Mouse (Mus musculus) CH12.LX (cell line): ENCODE results near the gene Fndc4. TPM values are rescaled to one million over a fixed set of nuclear protein-coding genes. Genes with fewer than 3 reads are reported as not detected.

ENCODE experiments used
- DNase-seq: peaks from one replicate; pipeline ENCODE4 v3.0.0-alpha.2; 2013; ENCODE audit errors: extremely low read depth
- H3K27ac ChIP-seq: 2 replicates; pipeline ENCODE4 v1.5.1; 2012; ENCODE audit warnings: low read depth, mild to moderate bottlenecking, control low read depth, moderate library complexity; ENCODE audit not compliant: insufficient read depth
- H3K27me3 ChIP-seq: replicated peaks from 2 replicates; pipeline ENCODE3; 2012; ENCODE audit warnings: inconsistent platforms
- H3K36me3 ChIP-seq, 2 experiments: replicated peaks in 1 of 2; 2 replicates each; pipeline versions ENCODE3 to v1.6.1; 2012; ENCODE audit warnings: inconsistent platforms in 1 of 2, low read length in 1 of 2, mild to moderate bottlenecking in 1 of 2, mixed read lengths in 1 of 2, moderate library complexity in 1 of 2; ENCODE audit not compliant: control insufficient read depth in 1 of 2, insufficient read depth in 1 of 2
- H3K4me1 ChIP-seq, 2 experiments: 2 replicates each; pipeline ENCODE4 v1.6.1; 2012; ENCODE audit warnings: inconsistent platforms in 1 of 2, moderate library complexity in 1 of 2; ENCODE audit not compliant: insufficient read depth in 2 of 2, control insufficient read depth in 1 of 2
- H3K4me2 ChIP-seq: 2 replicates; pipeline ENCODE4 v1.6.1; 2012; ENCODE audit warnings: low read depth, mild to moderate bottlenecking, control low read depth; ENCODE audit not compliant: poor library complexity, insufficient read depth, severe bottlenecking
- H3K4me3 ChIP-seq, 3 experiments: fragments of 150-350 bp in 1 of 3; sonication (generic) in 1 of 3; replicated peaks in 1 of 3; 2 replicates each; pipeline versions ENCODE3 to v1.5.1; 2011 to 2012; ENCODE audit warnings: low read depth in 2 of 3, low read length in 2 of 3, mild to moderate bottlenecking in 2 of 3, moderate library complexity in 2 of 3, control low read depth in 1 of 3, improper control_type of control experiment in 1 of 3, inconsistent platforms in 1 of 3, mixed read lengths in 1 of 3; ENCODE audit not compliant: poor library complexity in 1 of 3
- H3K79me2 ChIP-seq: replicated peaks from 2 replicates; pipeline ENCODE4 v1.6.1; 2012; ENCODE audit warnings: mild to moderate bottlenecking, moderate library complexity; ENCODE audit not compliant: control insufficient read depth, poor library complexity, insufficient read depth, severe bottlenecking; ENCODE audit errors: extremely low read depth
- H3K9ac ChIP-seq: 2 replicates; pipeline ENCODE4 v1.6.1; 2012; ENCODE audit warnings: low read depth, mild to moderate bottlenecking, control low read depth, moderate library complexity; ENCODE audit not compliant: insufficient read depth
- H3K9me3 ChIP-seq: replicated peaks from 2 replicates; pipeline ENCODE3; 2012; ENCODE audit warnings: low read length, inconsistent platforms, mixed read lengths
- CHD1 ChIP-seq: IDR thresholded peaks from 2 replicates; pipeline ENCODE4 v1.6.1; 2012; ENCODE audit warnings: low read depth, low read length, improper control_type of control experiment, inconsistent platforms
- CHD2 ChIP-seq: IDR thresholded peaks from 2 replicates; pipeline ENCODE4 v1.6.1; 2011; ENCODE audit warnings: low read length, improper control_type of control experiment
- CTCF ChIP-seq, 2 experiments: IDR thresholded peaks in 1 of 2; conservative IDR thresholded peaks in 1 of 2; 2 replicates each; pipeline ENCODE4 v1.5.1; 2011 to 2012; ENCODE audit warnings: low read depth in 2 of 2, low read length in 2 of 2, improper control_type of control experiment in 1 of 2, inconsistent platforms in 1 of 2, mild to moderate bottlenecking in 1 of 2, moderate library complexity in 1 of 2
- ELF1 ChIP-seq: IDR thresholded peaks from 2 replicates; pipeline ENCODE4 v1.6.1; 2014; ENCODE audit warnings: low read depth, mild to moderate bottlenecking, inconsistent platforms, low read length, improper control_type of control experiment
- EP300 ChIP-seq: IDR thresholded peaks from 2 replicates; pipeline ENCODE4 v1.6.1; 2011; ENCODE audit warnings: low read length, improper control_type of control experiment
- ETS1 ChIP-seq: conservative IDR thresholded peaks from 2 replicates; pipeline ENCODE4 v1.6.1; 2012; ENCODE audit warnings: low read depth, mild to moderate bottlenecking, inconsistent platforms, low read length, improper control_type of control experiment, moderate library complexity
- JUND ChIP-seq: conservative IDR thresholded peaks from 2 replicates; pipeline ENCODE4 v1.6.1; 2011; ENCODE audit warnings: low read depth, low read length, improper control_type of control experiment
- KAT2A ChIP-seq: IDR thresholded peaks from 2 replicates; pipeline ENCODE4 v1.6.1; 2012; ENCODE audit warnings: low read length, improper control_type of control experiment, inconsistent platforms; ENCODE audit not compliant: insufficient replicate concordance
- MAFK ChIP-seq: IDR thresholded peaks from 2 replicates; pipeline ENCODE4 v1.6.1; 2011; ENCODE audit warnings: low read length, improper control_type of control experiment; ENCODE audit not compliant: insufficient replicate concordance
- MAX ChIP-seq: IDR thresholded peaks from 2 replicates; pipeline ENCODE4 v1.6.1; 2011; ENCODE audit warnings: low read length, improper control_type of control experiment
- MEF2A ChIP-seq: IDR thresholded peaks from 2 replicates; pipeline ENCODE4 v1.6.1; 2014; ENCODE audit warnings: low read depth, mild to moderate bottlenecking, inconsistent platforms, low read length, improper control_type of control experiment, borderline replicate concordance
- MXI1 ChIP-seq: IDR thresholded peaks from 2 replicates; pipeline ENCODE4 v1.6.1; 2011; ENCODE audit warnings: mild to moderate bottlenecking, low read depth, low read length, improper control_type of control experiment
- MYC ChIP-seq: IDR thresholded peaks from 2 replicates; pipeline ENCODE4 v1.6.1; 2011; ENCODE audit warnings: low read depth, mild to moderate bottlenecking, improper control_type of control experiment, low read length
- NELFE ChIP-seq: IDR thresholded peaks from 2 replicates; pipeline ENCODE4 v1.6.1; 2011; ENCODE audit warnings: low read depth, low read length, improper control_type of control experiment
- NRF1 ChIP-seq: IDR thresholded peaks from 2 replicates; pipeline ENCODE4 v1.6.1; 2014; ENCODE audit warnings: low read depth, mild to moderate bottlenecking, inconsistent platforms, low read length, improper control_type of control experiment, moderate library complexity
- POLR2AphosphoS2 ChIP-seq: IDR thresholded peaks from 2 replicates; pipeline ENCODE4 v1.6.1; 2011; ENCODE audit warnings: low read depth, low read length, improper control_type of control experiment
- RAD21 ChIP-seq: IDR thresholded peaks from 2 replicates; pipeline ENCODE4 v1.6.1; 2011; ENCODE audit warnings: low read depth, mild to moderate bottlenecking, low read length, improper control_type of control experiment, moderate library complexity
- RCOR1 ChIP-seq: conservative IDR thresholded peaks from 2 replicates; pipeline ENCODE4 v1.6.1; 2012; ENCODE audit warnings: low read depth, mild to moderate bottlenecking, inconsistent platforms, low read length, improper control_type of control experiment
- SMC3 ChIP-seq: IDR thresholded peaks from 2 replicates; pipeline ENCODE4 v1.6.1; 2011; ENCODE audit warnings: low read depth, low read length, improper control_type of control experiment
- TBP ChIP-seq: conservative IDR thresholded peaks from 2 replicates; pipeline ENCODE4 v1.6.1; 2011; ENCODE audit warnings: low read depth, low read length, improper control_type of control experiment
- TCF12 ChIP-seq: IDR thresholded peaks from 2 replicates; pipeline ENCODE4 v1.6.1; 2014; ENCODE audit warnings: low read depth, mild to moderate bottlenecking, inconsistent platforms, low read length, improper control_type of control experiment
- UBTF ChIP-seq: IDR thresholded peaks from 2 replicates; pipeline ENCODE4 v1.6.1; 2012; ENCODE audit warnings: low read depth, mild to moderate bottlenecking, inconsistent platforms, low read length, improper control_type of control experiment, moderate library complexity
- USF2 ChIP-seq: conservative IDR thresholded peaks from 2 replicates; pipeline ENCODE4 v1.6.1; 2011; ENCODE audit warnings: low read depth, low read length, improper control_type of control experiment
- ZMIZ1 ChIP-seq: IDR thresholded peaks from 2 replicates; pipeline ENCODE4 v1.6.1; 2012; ENCODE audit warnings: low read depth, mild to moderate bottlenecking, inconsistent platforms, low read length, improper control_type of control experiment
- dilution Hi-C: fragments of 300-500 bp; cut with MboI; formaldehyde crosslinking; loops from 2 replicates; pipeline ENCODE4 v1.14.3; 2020; ENCODE audit warnings: low sequenced_read_pairs; ENCODE audit not compliant: extremely low pct_unique_long_range_greater_than_20kb, extremely low pct_ligation_motif_present
- in situ Hi-C: fragments of 300-500 bp; cut with MboI; formaldehyde crosslinking; loops from 3 replicates; pipeline ENCODE4 v1.14.3; 2019; ENCODE audit warnings: low sequenced_read_pairs, low pct_ligation_motif_present, low pct_unique_long_range_greater_than_20kb, mixed read lengths
- polyA plus RNA-seq: library from polyadenylated mRNA; unstranded; fragments of >175 nt; gene quantifications from 2 replicates; pipeline ENCODE4 v1.2.1, GENCODE M21; 2012; ENCODE audit warnings: low read depth; ENCODE audit not compliant: insufficient read length
- total RNA-seq, 2 experiments: library from RNA; depleted of rRNA; stranded (reverse); fragments of 300-350 nt in 1 of 2; fragments of >200 nt in 1 of 2; gene quantifications; 2 replicates each; pipeline ENCODE4 v1.2.3; 2012 to 2014

Fndc4 gene
- total and polyA plus RNA-seq, 3 experiments, result 0.13 TPM; not detected in 2

DNA sequence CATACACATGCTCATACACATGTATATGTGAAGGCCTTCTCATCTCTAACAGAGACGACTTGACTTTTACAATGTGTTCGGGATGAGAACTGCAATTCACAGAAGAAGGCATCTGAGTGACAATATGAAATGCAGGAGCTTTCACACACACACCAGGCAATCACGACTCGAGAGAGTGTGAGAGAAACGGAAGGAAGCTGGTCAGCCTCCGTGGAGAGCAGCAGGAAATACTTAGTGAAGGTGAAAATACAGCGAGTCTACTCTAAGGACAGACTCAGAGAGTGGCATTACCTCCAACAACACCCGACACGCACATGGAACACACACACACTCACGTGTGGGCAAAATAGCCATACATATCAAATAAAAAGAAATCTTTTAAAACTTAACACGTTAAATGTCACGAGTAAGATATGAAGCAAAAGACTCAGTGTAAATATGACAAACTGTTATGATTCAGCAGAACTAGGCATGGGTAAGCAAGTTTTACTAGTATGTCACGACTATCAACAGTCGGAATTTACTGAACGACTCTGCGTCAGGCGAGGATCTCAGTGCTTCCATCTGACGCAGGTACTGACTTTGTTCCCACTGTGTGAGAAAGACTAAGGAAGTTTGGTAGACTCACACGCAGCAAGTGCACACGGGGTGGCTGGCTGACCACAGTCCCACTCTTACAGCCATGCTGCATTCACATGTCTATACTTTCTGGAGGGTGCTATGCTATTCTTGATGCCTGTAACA is 16.5 kb downstream of the Fndc4 start:
- dilution Hi-C loops, result no loop called here
- Histone ChIP-seq H3K9ac (no peak overlapping the region), H3K79me2 (no peaks in the 10 kb centered on the region), H3K4me2 (no peak overlapping the region), H3K27me3 (no peaks in the 10 kb centered on the region), H3K4me1 (no peaks in the 10 kb centered on the region), H3K27ac (no peak overlapping the region), H3K36me3 (peaks cover 31 to 67% of the 10 kb centered on the region in 2 experiments), H3K9me3 (no peaks in the 10 kb centered on the region), H3K4me3 (no peak overlapping the region)
- no peak for DNase-seq
- in situ Hi-C loops, result no loop called here
- no peak for TF ChIP-seq KAT2A
- TF ChIP-seq MXI1, result no peak
- TF ChIP-seq MAX, result no peak
- TF ChIP-seq CHD2, result no peak
- no peak for TF ChIP-seq ELF1
- no peak for TF ChIP-seq NRF1
- no peak for TF ChIP-seq POLR2AphosphoS2
- no peak for TF ChIP-seq SMC3
- no peak for TF ChIP-seq RAD21
- no peak for TF ChIP-seq TBP
- no peak for TF ChIP-seq ETS1
- TF ChIP-seq USF2, result no peak
- TF ChIP-seq RCOR1, result no peak
- TF ChIP-seq CTCF (conservative IDR thresholded peaks at IDR 0.05 in 1 of 2, IDR thresholded peaks at IDR 0.05 in 1 of 2; ENCODE audit: low read depth in 2 of 2, low read length in 2 of 2), result no peak
- TF ChIP-seq ZMIZ1, result no peak
- TF ChIP-seq MEF2A, result no peak
- no peak for TF ChIP-seq CHD1
- no peak for TF ChIP-seq NELFE
- TF ChIP-seq EP300, result no peak

- Histone ChIP-seq H3K27me3 (no peaks in the 10 kb centered on the region), H3K4me3 (no peak overlapping the region), H3K9ac (no peak overlapping the region), H3K4me1 (no peaks in the 10 kb centered on the region), H3K4me2 (no peak overlapping the region), H3K27ac (no peak overlapping the region), H3K9me3 (peaks cover 4% of the 10 kb centered on the region), H3K79me2 (no peaks in the 10 kb centered on the region)
- in situ Hi-C loops, result no loop called here
- dilution Hi-C loops, result no loop called here
- DNase-seq, result no peak
- TF ChIP-seq TCF12 (no peak), MAFK (no peak), SMC3 (no peak), UBTF (no peak), CHD2 (no peak), ELF1 (no peak), MYC (no peak), CHD1 (no peak), JUND (no peak)
- TF ChIP-seq, all 38 proteins: peak for 0
- peaks cover 15 to 52% of the 10 kb centered on the region in 2 experiments for H3K36me3 ChIP-seq
These were observed 22.9 kb downstream of the Fndc4 start for GRCm38 (mm10) chr5:31273018-31273417.
